Mouse (Mus musculus): ENCODE measurements around the gene Camk2n2.
A peak's percentile ranks its signal among the peaks of the same experiment; 100 is the strongest.

The Camk2n2 gene

DNA sequence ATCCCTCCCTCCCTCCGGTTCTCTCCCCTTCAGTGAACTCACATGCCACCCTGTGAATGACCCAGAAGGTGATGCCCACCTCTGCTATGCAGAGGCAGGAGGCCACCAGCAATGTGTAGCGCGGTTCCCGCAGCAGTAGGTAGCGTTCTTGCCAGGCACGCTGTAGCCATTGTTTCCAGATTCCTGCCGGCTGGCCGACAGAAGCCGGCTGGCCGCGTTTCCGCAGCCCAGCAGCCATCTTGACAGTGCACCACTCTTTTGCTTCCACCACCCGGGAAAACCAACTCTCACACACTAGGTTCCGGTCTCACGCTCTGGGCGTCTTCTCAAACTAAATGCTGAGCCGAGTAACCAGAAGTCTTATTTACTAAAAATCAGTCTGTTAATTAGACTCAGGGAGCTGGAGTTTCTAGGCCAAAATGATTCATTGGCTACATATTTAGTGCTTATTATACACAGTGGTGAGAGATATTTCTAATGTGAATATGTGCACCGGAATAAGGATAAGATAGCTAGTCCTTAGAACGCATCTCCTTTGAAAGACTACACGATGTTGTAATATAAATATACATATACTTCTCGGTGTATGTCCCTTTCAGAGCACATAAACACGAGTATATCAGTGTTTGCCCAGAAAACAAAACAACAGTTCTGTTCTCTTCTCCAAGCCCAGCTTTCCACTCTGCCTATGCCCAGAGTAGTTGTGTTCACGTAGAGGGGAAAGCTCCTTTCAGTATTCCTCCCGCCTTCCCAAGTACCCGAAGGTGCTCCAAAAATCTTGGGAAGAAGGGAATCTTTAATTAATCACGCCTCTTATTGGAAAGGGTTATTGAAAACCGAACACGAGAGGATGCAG is 10.4 kb downstream of the Camk2n2 start:
- DNase-seq = peak; percentile 75 to 81

DNA sequence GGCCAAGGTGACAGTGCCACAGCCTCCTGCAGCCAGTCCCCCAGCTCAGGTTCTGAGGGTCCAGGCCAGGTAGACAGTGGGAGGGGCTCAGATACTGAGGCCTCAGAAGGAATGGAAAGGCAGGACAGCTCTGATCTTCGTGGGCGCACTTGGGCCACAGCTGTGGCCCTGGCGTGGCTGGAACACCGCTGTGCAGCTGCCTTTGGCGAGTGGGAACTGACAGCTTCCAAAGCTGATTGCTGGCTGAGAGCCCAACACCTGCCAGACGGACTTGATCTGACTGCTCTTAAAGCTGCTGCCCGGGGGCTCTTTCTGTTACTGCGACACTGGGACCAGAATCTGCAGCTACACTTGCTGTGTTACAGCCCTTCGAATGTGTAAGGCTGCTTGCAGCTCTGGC is 16.4 kb downstream of the Camk2n2 start:
- no peak for DNase-seq

DNA sequence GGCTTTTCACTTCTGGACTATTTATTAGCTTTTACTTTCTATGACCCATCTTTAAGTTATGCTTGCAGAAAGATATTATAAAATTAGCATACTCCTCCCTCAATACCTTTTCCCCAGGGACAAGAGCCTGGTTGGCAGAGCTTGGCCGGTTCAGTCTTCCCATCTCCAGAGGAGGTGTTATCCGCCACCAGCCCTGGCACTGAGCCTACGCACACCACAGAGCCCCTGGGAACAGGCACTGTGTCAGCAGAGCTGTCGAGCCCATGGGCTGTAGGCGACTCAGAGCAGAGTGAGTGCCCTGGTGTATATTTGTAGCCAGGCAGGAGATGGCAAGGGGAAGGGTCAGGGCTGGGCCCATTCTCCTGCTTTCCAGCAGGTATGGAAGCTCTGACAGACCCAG is 20.6 kb downstream of the Camk2n2 start:
- DNase-seq = no peak

DNA sequence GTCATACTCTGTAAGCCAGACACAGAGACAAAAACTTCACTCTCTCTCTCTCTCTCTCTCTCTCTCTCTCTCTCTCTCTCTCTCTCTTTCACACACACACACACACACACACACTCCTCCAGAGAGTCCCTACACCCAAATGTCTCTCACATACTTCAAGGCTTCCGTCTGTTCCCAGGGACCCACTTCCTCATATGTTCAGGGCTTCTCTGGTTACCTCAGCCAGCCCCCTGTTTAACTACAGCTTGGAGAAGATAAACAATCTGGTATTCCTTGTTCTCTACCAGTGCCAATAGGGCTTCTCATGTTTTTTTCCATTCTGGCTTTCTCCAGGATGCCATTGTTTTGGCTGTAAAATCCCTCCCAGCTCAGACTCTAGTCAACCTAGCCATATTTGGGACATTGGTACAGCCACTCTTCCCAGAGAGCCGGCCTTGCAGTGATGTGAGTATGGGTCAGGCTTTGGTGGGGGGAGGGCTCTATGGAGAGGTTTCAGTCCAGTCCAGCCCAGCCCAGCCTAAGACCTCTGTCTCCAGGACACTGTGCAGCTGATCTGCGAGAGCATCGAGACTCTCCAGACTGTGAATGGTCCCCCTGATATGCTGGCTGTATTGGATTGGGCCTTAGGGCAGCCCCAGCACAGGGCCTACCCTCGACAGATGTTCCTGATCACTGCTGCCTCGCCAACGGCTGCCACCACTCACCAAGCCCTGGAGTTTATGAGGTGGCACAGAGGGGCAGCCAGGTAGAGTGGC is 24.2 kb downstream of the Camk2n2 start:
- no peak for DNase-seq

DNA sequence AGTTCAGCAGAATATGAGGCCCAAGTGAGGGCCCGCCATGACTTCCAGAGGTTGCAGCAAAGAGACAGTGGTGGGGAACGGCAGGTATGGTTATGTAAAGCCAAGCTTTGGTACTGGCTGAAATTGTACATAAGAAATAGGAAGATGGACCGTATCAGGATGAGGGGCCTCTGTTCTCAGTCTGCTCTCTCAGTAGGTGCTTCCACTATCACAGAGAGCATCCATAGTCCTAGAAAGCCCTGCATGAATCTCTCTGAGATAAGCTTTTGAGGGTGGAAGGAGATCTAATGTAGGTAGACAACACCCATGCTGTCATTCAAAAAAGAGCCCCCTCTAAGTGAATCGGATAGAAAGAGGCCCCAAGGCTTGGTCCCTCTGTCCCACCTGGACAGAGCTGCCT is 25.4 kb downstream of the Camk2n2 start:
- DNase-seq = no peak

DNA sequence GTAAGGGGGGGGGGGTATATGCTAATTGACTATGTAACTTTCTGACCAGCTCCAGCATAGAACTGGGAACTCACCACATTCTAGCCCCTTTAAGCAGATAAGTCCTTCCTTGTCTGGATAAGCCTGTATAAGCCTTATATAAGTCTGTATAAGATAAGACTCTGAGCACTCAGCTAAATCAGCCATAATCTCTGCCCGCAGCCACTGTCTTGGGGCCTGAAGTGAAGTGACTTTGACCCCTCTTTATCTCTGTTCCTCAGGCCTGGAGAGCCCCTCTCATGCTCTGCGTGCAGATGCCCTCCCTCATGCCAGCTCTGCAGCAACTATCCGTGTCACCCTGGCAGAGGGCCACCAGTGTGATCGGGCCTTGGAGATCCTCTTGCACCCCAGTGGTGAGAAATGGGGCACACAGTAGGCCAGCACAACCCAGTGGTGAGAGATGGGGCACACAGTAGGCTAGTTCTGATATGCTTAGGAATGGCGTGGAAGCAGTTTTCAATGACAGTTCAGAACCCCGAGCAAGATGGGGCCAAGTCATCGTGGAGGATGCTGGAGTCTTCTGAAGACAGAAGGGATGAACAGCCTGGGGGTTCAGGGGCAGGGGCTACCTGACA is 25.9 kb downstream of the Camk2n2 start:
- no peak for DNase-seq

DNA sequence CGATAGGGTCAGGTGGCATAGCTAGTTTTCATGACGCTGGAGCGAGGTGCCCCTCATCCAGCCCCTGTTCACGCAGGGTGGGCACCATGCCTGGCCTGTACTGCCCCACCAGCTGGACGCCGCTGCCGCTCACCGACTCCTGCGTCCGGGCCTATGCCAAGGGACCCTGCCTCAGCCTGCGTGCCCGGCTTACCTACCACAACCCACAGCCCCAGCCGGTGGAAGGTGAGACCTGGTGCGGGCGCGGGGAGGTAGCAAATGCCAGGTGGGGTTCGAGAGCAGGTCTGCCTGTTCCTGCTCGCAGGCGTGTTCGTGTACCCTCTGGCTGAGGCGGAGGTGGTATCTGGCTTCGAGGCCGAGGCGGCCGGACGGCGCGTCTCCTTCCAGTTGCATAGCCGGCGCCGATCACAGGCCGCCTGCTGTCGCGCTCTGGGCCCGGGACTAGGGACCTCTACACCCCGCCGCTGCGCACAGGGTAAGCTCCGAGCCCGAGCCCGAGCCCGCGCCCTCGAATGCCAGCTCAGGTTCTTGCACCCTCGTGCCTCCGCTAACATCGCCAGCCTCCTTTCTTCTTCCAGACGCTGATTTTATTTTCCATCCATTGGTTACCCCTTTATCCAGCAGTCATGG is 29.9 kb downstream of the Camk2n2 start:
- no peak for DNase-seq

DNA sequence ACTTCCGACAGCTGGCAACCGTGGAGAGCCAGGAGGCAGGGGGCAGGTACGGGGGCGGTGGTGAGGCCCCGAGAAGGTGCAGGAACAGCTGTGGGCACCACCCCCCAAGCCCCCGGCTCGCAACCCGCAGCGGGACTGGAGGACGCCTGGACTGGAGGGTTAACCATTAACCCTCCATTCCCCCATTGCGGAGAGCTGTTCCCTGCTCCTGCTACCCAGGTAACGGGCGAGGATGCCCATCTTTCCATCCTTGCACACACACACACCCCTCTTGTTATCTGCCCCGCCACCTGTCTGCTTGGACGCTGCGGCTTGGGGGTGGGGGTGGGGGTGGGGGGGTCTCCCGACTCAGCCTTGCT is 30.4 kb downstream of the Camk2n2 start:
- peak in 1 of 2 experiments; percentile 12 for DNase-seq

DNA sequence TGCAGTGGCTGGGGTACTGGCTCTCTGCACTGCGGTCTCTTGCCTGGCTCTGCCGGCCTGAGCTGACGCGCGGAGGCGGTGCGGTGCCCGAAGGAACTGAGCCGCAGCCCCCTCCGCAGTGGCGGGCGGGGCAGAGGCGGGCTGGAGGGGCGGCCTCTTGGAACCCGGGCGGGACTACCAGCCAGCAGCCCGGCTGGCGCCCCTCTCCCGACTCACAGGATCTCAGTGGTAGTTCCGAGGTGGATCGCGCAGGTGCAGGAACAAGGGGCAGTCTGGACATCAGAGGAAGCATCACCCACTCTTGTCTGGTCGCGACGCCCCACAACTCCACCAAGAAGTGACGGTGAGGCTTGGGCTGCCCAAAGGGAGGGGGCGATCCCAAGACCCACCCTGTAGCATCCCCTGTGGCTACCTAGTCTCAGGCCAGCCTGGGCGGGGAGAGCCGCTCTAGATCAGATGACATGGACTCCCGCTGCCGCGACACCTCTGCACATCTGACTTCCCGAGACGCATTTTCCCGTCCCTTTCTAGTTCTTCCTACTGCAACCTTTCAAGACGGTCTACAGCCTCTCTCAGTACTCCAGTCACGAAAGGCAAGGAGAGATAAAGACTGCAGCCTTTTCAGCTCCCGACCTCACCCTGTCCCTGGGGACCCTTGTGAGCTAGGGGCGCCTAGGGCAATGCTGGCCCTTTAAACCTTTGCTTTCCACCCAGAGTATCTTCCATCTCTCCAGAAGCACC is 31.0 kb downstream of the Camk2n2 start:
- DNase-seq = no peak

DNA sequence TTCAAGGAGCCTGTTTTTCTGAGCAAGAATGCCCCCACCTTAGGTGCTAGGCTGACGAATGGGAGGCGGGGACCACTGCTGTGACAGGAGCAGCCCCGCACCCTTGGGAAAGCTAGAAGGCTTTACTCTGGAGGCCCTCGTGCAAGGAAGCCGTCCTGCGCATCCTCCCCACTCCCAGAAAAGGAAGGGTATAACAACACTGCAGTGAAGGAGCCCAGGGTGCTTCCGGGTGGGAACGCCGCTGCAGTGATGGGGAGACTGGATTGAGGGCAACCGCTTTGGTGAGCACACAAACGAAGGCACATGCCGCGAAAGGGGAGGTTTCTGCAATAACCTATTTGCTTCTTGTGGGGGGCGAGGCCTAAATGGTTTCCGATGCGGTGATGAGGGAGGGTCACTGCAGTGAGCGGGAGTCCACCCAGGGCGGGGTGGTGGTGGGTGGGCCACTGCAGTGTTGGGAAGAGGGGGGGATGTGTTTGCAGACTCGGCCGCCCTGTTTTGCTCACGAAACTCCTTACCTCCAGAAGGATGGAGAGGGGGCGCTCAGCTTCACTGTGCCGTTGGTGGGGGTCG is 31.6 kb downstream of the Camk2n2 start, which contains the start of gene Vwa5b2:
Gene Vwa5b2, plus strand, starts transcription at position 106 of the 573 bp plus-strand sequence.
- DNase-seq = no peak

Data from kidney, postnatal 25 days (tissue).